Mouse (Mus musculus): ENCODE results near the gene Rbfox2. TPM values are rescaled to one million over a fixed set of nuclear protein-coding genes. Genes with fewer than 3 reads are reported as not detected.
"Not testable (repeated sequence)": the region's sequence is repeated elsewhere in the genome, so short reads cannot be mapped to it uniquely, and the experiment has no call there.

The Rbfox2 gene
- polyA plus RNA-seq, 1 experiment from 2014 or later = 119 TPM

- no peak overlapping the region for H3K9ac ChIP-seq
- ATAC-seq (ENCODE audit: low FRiP score) = no peak
- H3K36me3 ChIP-seq (replicated peaks) = peaks cover 35% of the 10 kb centered on the region
- H3K4me3 ChIP-seq (replicated peaks) = no peak overlapping the region
- H3K4me2 ChIP-seq = no peak overlapping the region
- 85% methylated on average over 3 of the region's 3 CpGs for WGBS
- no peak overlapping the region for H3K27ac ChIP-seq
- no peaks in the 10 kb centered on the region for H3K27me3 ChIP-seq
- no peaks in the 10 kb centered on the region for H3K9me3 ChIP-seq
- peaks cover 7% of the 10 kb centered on the region; the same call in 1 of the 2 replicates for H3K4me1 ChIP-seq
Observed at GRCm38 (mm10) chr15:77076523-77076922, 230.3 kb downstream of the Rbfox2 start.

- ATAC-seq (ENCODE audit: low FRiP score) = no peak
- WGBS = 70% methylated on average over 4 of the region's 4 CpGs
- peak overlapping the region; percentile 1; the same call in 1 of the 2 replicates for H3K27ac ChIP-seq
Observed at GRCm38 (mm10) chr15:77072556-77073163, 234.1 kb downstream of the Rbfox2 start.

GRCm38 (mm10) chr15:77071501-77071900, 235.3 kb downstream of the Rbfox2 start:
- Histone ChIP-seq H3K4me3 (replicated peaks) (no peak overlapping the region), H3K36me3 (replicated peaks) (peaks cover 8% of the 10 kb centered on the region; the same call in 1 of the 2 replicates), H3K9ac (no peak overlapping the region), H3K4me2 (peak overlapping the region; percentile 32), H3K27ac (no peak overlapping the region), H3K9me3 (no peaks in the 10 kb centered on the region), H3K27me3 (no peaks in the 10 kb centered on the region), H3K4me1 (peaks cover 9% of the 10 kb centered on the region; the same call in 1 of the 2 replicates)
- WGBS = 27% methylated on average over 10 of the region's 10 CpGs
- ATAC-seq (ENCODE audit: low FRiP score) = 0 out of 2 replicates have a peak, but pooled peaks have one; percentile 60

More at GRCm38 (mm10) chr15:77072556-77073163, 234.1 kb downstream of the Rbfox2 start:
- H3K27me3 ChIP-seq = no peaks in the 10 kb centered on the region
- no peaks in the 10 kb centered on the region for H3K9me3 ChIP-seq
- H3K4me3 ChIP-seq (replicated peaks) = no peak overlapping the region
- H3K36me3 ChIP-seq (replicated peaks) = peaks cover 20% of the 10 kb centered on the region
- no peak overlapping the region for H3K4me2 ChIP-seq
- H3K9ac ChIP-seq = no peak overlapping the region
- H3K4me1 ChIP-seq = peaks cover 9% of the 10 kb centered on the region; the same call in 1 of the 2 replicates

GRCm38 (mm10) chr15:77070745-77071268, 236.0 kb downstream of the Rbfox2 start:
- H3K4me3 ChIP-seq (replicated peaks) = no peak overlapping the region
- no peaks in the 10 kb centered on the region for H3K9me3 ChIP-seq
- 89% methylated on average over 11 of the region's 11 CpGs for WGBS
- no peaks in the 10 kb centered on the region for H3K27me3 ChIP-seq
- H3K4me2 ChIP-seq = no peak overlapping the region
- no peak for ATAC-seq (ENCODE audit: low FRiP score)
- H3K9ac ChIP-seq = no peak overlapping the region
- H3K4me1 ChIP-seq = peaks cover 9% of the 10 kb centered on the region; the same call in 1 of the 2 replicates
- H3K36me3 ChIP-seq (replicated peaks) = peaks cover 4% of the 10 kb centered on the region; the same call in 1 of the 2 replicates
- H3K27ac ChIP-seq = no peak overlapping the region

GRCm38 (mm10) chr15:77069019-77069418, 237.8 kb downstream of the Rbfox2 start:
- 87% methylated on average over 3 of the region's 3 CpGs for WGBS
- Histone ChIP-seq H3K27ac (no peak overlapping the region), H3K9me3 (no peaks in the 10 kb centered on the region), H3K4me2 (no peak overlapping the region), H3K4me3 (replicated peaks) (no peak overlapping the region), H3K4me1 (peaks cover 9% of the 10 kb centered on the region; the same call in 1 of the 2 replicates), H3K27me3 (no peaks in the 10 kb centered on the region), H3K36me3 (replicated peaks) (no peaks in the 10 kb centered on the region), H3K9ac (no peak overlapping the region)
- no peak for ATAC-seq (ENCODE audit: low FRiP score)

- Histone ChIP-seq H3K9me3 (no peaks in the 10 kb centered on the region), H3K4me1 (peaks cover 9% of the 10 kb centered on the region; the same call in 1 of the 2 replicates), H3K9ac (no peak overlapping the region), H3K36me3 (replicated peaks) (no peaks in the 10 kb centered on the region), H3K27me3 (no peaks in the 10 kb centered on the region), H3K27ac (no peak overlapping the region), H3K4me3 (replicated peaks) (no peak overlapping the region), H3K4me2 (no peak overlapping the region)
- 65% methylated on average over 3 of the region's 3 CpGs for WGBS
- no peak for ATAC-seq (ENCODE audit: low FRiP score)
Observed at GRCm38 (mm10) chr15:77068439-77068861, 238.4 kb downstream of the Rbfox2 start.

- 86% methylated on average over 6 of the region's 6 CpGs for WGBS
- ATAC-seq (ENCODE audit: low FRiP score) = no peak
- Histone ChIP-seq H3K4me1 (no peaks in the 10 kb centered on the region; the same call in 1 of the 2 replicates), H3K4me3 (replicated peaks) (no peak overlapping the region), H3K27me3 (no peaks in the 10 kb centered on the region), H3K9ac (no peak overlapping the region), H3K36me3 (replicated peaks) (no peaks in the 10 kb centered on the region), H3K4me2 (no peak overlapping the region), H3K9me3 (no peaks in the 10 kb centered on the region), H3K27ac (no peak overlapping the region)
Observed at GRCm38 (mm10) chr15:77066233-77066632, 240.6 kb downstream of the Rbfox2 start.

- no peaks in the 10 kb centered on the region for H3K36me3 ChIP-seq (replicated peaks)
- no peak overlapping the region for H3K27ac ChIP-seq
- H3K4me1 ChIP-seq = no peaks in the 10 kb centered on the region; the same call in 1 of the 2 replicates
- H3K4me2 ChIP-seq = no peak overlapping the region
- 92% methylated on average over 6 of the region's 6 CpGs for WGBS
- no peak overlapping the region for H3K4me3 ChIP-seq (replicated peaks)
- H3K9me3 ChIP-seq = no peaks in the 10 kb centered on the region
- no peak for ATAC-seq (ENCODE audit: low FRiP score)
- no peaks in the 10 kb centered on the region for H3K27me3 ChIP-seq
- H3K9ac ChIP-seq = no peak overlapping the region
Observed at GRCm38 (mm10) chr15:77065259-77065852, 241.4 kb downstream of the Rbfox2 start.

GRCm38 (mm10) chr15:77062746-77063145, 244.1 kb downstream of the Rbfox2 start:
- no peak overlapping the region for H3K4me2 ChIP-seq
- H3K9me3 ChIP-seq = no peaks in the 10 kb centered on the region
- H3K36me3 ChIP-seq (replicated peaks) = no peaks in the 10 kb centered on the region
- H3K9ac ChIP-seq = no peak overlapping the region
- no peak overlapping the region for H3K27ac ChIP-seq
- no peaks in the 10 kb centered on the region for H3K4me1 ChIP-seq
- no peak overlapping the region for H3K4me3 ChIP-seq (replicated peaks)
- no peaks in the 10 kb centered on the region for H3K27me3 ChIP-seq
- ATAC-seq (ENCODE audit: low FRiP score) = no peak

GRCm38 (mm10) chr15:77059416-77059815, 247.4 kb downstream of the Rbfox2 start:
- peaks cover 19% of the 10 kb centered on the region for H3K4me1 ChIP-seq
- H3K4me3 ChIP-seq (replicated peaks); H3K9me3 ChIP-seq; H3K27ac ChIP-seq; ATAC-seq (ENCODE audit: low FRiP score); H3K36me3 ChIP-seq (replicated peaks); H3K9ac ChIP-seq; H3K4me2 ChIP-seq; H3K27me3 ChIP-seq: not testable (repeated sequence)
- 96% methylated on average over 4 of the region's 4 CpGs for WGBS

GRCm38 (mm10) chr15:77058566-77058965, 248.2 kb downstream of the Rbfox2 start:
- Histone ChIP-seq H3K4me2 (no peak overlapping the region), H3K9me3 (no peaks in the 10 kb centered on the region), H3K27ac (no peak overlapping the region), H3K4me3 (replicated peaks) (no peak overlapping the region), H3K9ac (no peak overlapping the region), H3K36me3 (replicated peaks) (no peaks in the 10 kb centered on the region), H3K27me3 (no peaks in the 10 kb centered on the region), H3K4me1 (peaks cover 19% of the 10 kb centered on the region)
- ATAC-seq (ENCODE audit: low FRiP score) = no peak

- WGBS = 54% methylated on average over 3 of the region's 3 CpGs
- no peaks in the 10 kb centered on the region for H3K36me3 ChIP-seq (replicated peaks)
- peaks cover 19% of the 10 kb centered on the region for H3K4me1 ChIP-seq
- no peak overlapping the region for H3K4me3 ChIP-seq (replicated peaks)
- no peaks in the 10 kb centered on the region for H3K9me3 ChIP-seq
- no peak for ATAC-seq (ENCODE audit: low FRiP score)
- no peaks in the 10 kb centered on the region for H3K27me3 ChIP-seq
- no peak overlapping the region for H3K4me2 ChIP-seq
- H3K27ac ChIP-seq = 0 out of 2 replicates have a peak overlapping the region, but pooled peaks have one; percentile 57
- no peak overlapping the region for H3K9ac ChIP-seq
Observed at GRCm38 (mm10) chr15:77056791-77057051, 250.1 kb downstream of the Rbfox2 start.

Measured in forebrain, embryonic 12.5 days (tissue).